Mouse (Mus musculus): ENCODE measurements around the gene Zfp513. TPM values are rescaled to one million over a fixed set of nuclear protein-coding genes. Genes with fewer than 3 reads are reported as not detected.

Gene Zfp513
- polyA plus RNA-seq (2015; fragmentation: Nextera tagmentation; extraction: Ambion mirVana), result 6.6 and 7.4 TPM in 2 replicates

DNA sequence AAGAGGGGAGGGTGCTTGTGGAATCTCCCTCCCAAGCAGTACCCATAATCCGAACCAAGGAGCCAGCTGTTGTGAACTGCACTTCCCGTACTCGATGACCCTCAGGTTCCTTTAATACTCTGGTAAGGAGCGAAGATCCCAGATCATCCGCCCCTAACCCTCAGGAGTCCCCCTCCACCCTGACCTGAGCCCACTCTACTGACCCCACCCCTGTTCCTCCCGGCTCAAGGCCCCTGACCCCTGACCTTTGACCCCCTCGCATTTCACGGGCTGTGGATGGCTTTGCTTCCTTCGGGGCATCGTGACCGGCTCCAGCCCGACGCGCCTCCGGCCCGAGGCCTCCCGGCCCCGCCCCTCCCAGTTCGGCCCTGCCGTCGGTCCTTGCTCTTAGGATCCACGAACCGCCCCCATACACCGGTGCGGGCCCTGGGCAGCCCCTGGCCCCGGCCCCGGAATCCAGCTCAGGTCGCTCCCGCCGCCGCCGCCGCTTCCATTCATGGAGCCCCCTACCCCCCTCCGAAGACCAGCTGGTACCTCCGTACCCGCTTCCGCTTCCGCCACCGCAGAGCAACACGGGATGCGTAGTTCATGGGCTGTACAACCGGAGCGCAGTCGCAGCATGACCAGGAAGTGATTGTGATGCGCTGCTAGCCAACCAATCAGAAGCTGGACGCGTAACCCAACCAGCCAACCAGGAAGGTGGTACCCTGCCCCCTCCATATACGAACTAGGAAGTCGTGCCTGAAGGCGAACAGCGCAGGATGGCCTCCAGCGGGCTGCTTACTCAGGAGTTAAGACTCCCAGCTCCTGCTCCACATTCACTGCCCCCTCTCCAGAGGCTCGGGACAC lies at the start of gene Zfp513:
Zfp513 (minus strand) TSS at position 562 of the 849 bp plus-strand sequence.
- peaks cover 56% of the 10 kb centered on the region for H3K36me3 ChIP-seq (ENCODE audit: insufficient read depth, low read length)
- peak within 1 kb of the TSS; percentile 85 for H3K27ac ChIP-seq (ENCODE audit: low read length)
- TF ChIP-seq EP300 (IDR thresholded peaks at IDR 0.05) (peak; percentile 28; the same call in 1 of the 2 replicates), CTCF (IDR thresholded peaks at IDR 0.05) (no peak)
- peak within 1 kb of the TSS; percentile 86 for H3K4me3 ChIP-seq (ENCODE audit: low read depth, low read length)
- peak; percentile 98 for ATAC-seq
- H3K4me1 ChIP-seq (ENCODE audit: insufficient read depth, low read depth, low read length), result peaks cover 12% of the 10 kb centered on the region; the same call in 1 of the 2 replicates
- peak within 1 kb of the TSS; percentile 51 for H3K9ac ChIP-seq (replicated peaks; ENCODE audit: low read depth)
- DNase-seq (ENCODE audit: low spot score), result peak; percentile 100
- 1% methylated on average over 50 of the region's 53 CpGs for WGBS
- peak within 1 kb of the TSS; percentile 78 for H3K4me2 ChIP-seq (replicated peaks; ENCODE audit: low read depth, low read length)
- no peaks in the 10 kb centered on the region for H3K27me3 ChIP-seq (replicated peaks; ENCODE audit: insufficient read depth, low read length)
- H3K9me3 ChIP-seq (ENCODE audit: low read length), result no peaks in the 10 kb centered on the region

DNA sequence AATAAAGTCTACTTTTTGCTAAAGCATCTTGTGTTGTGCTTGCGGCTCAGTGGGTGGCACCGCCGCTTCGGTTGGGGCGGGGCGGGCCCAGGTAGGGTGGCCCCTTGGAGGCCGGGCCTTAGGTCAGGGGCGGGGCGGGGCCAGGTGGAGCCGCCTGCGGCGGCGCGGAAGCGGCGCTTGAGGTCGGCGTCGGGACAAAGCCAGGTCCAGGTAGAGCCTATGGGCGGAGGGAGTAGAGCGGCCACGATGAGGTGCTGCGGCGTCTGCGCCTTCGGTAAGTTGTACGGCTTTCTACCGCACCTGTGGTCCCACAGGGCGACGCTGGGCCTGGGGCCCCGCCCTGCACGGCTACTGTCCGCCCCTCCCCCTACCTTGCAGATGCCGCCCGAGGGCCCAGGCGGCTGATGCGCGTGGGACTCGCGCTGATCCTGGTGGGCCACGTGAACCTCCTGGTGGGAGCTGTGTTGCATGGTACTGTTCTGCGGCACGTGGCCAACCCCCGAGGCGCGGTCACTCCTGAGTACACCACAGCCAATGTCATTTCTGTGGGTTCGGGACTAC lies 49.5 kb upstream of the Zfp513 start, which contains the start of gene Krtcap3:
Krtcap3 (plus strand) TSS at position 151 of the 561 bp plus-strand sequence.
- 39% methylated on average over 39 of the region's 47 CpGs for WGBS

DNA sequence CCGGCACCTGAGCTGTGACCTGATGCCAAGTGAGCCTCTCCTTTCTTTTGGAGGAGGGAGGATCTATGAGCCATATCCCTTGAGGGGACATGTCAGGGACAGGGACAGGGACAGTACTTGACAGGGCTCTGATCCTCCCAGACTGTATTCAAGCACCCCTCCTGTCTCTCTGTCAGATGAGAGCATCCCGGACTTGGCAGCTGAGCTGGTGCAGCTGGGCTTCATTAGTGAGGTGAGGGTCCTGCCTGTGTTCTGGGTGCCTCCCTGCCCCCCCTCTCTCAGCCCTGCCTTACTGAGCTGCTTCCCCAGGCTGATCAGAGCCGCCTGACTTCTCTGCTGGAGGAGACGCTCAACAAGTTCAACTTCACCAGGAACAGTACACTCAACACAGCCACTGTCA lies 48.6 kb upstream of the Zfp513 start:
- Histone ChIP-seq H3K4me1 (ENCODE audit: insufficient read depth, low read depth, low read length) (peaks cover 3% of the 10 kb centered on the region; the same call in 1 of the 2 replicates), H3K4me3 (ENCODE audit: low read depth, low read length) (no peak overlapping the region), H3K27me3 (replicated peaks; ENCODE audit: insufficient read depth, low read length) (no peaks in the 10 kb centered on the region), H3K9ac (replicated peaks; ENCODE audit: low read depth) (no peak overlapping the region), H3K4me2 (replicated peaks; ENCODE audit: low read depth, low read length) (no peak overlapping the region), H3K27ac (ENCODE audit: low read length) (no peak overlapping the region), H3K9me3 (ENCODE audit: low read length) (no peaks in the 10 kb centered on the region), H3K36me3 (ENCODE audit: insufficient read depth, low read length) (peaks cover 55% of the 10 kb centered on the region)
- 64% methylated on average over 4 of the region's 4 CpGs for WGBS
- TF ChIP-seq CTCF (IDR thresholded peaks at IDR 0.05), result no peak
- TF ChIP-seq EP300 (IDR thresholded peaks at IDR 0.05), result no peak
- DNase-seq (ENCODE audit: low spot score) (no peak), ATAC-seq (no peak)

More for the DNA sequence above, 49.5 kb upstream of the Zfp513 start, which contains the start of gene Krtcap3:
- DNase-seq (ENCODE audit: low spot score) (peak; percentile 85), ATAC-seq (peak; percentile 91)
- Histone ChIP-seq H3K4me1 (ENCODE audit: insufficient read depth, low read depth, low read length) (peaks cover 3% of the 10 kb centered on the region; the same call in 1 of the 2 replicates), H3K4me2 (replicated peaks; ENCODE audit: low read depth, low read length) (peak within 1 kb of the TSS; percentile 54), H3K9ac (replicated peaks; ENCODE audit: low read depth) (peak within 1 kb of the TSS; percentile 32; the same call in 1 of the 2 replicates), H3K9me3 (ENCODE audit: low read length) (no peaks in the 10 kb centered on the region), H3K27ac (ENCODE audit: low read length) (peak within 1 kb of the TSS; percentile 43), H3K27me3 (replicated peaks; ENCODE audit: insufficient read depth, low read length) (no peaks in the 10 kb centered on the region), H3K4me3 (ENCODE audit: low read depth, low read length) (peak within 1 kb of the TSS; percentile 28), H3K36me3 (ENCODE audit: insufficient read depth, low read length) (peaks cover 46% of the 10 kb centered on the region)
- TF ChIP-seq EP300 (IDR thresholded peaks at IDR 0.05) (no peak), CTCF (IDR thresholded peaks at IDR 0.05) (no peak)

DNA sequence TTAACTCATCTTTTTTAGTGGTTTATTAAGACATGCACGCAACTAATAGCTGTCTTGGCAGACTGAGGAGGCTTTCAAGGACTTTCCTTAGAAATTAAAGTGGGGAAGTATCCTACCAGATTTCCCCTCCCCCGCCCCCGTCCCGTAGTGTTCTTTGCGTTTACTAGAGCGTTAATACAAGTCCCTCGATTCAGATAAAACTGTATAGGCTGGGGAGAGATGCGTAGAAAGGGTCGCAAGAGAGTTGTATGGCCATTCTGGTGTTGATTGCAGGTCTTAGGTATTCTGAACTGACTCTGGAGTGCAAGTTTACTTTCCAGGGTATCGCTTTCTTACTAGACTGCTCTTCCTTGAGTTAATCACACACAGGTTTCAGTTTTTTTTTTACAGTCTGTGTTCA lies 40.1 kb upstream of the Zfp513 start:
- Histone ChIP-seq H3K27me3 (replicated peaks; ENCODE audit: insufficient read depth, low read length) (no peaks in the 10 kb centered on the region), H3K4me1 (ENCODE audit: insufficient read depth, low read depth, low read length) (no peaks in the 10 kb centered on the region), H3K27ac (ENCODE audit: low read length) (no peak overlapping the region), H3K9ac (replicated peaks; ENCODE audit: low read depth) (no peak overlapping the region), H3K9me3 (ENCODE audit: low read length) (no peaks in the 10 kb centered on the region), H3K4me3 (ENCODE audit: low read depth, low read length) (peak overlapping the region; percentile 98), H3K36me3 (ENCODE audit: insufficient read depth, low read length) (peaks cover 19% of the 10 kb centered on the region; the same call in 1 of the 2 replicates), H3K4me2 (replicated peaks; ENCODE audit: low read depth, low read length) (peak overlapping the region; percentile 74)
- 19% methylated on average over 10 of the region's 10 CpGs for WGBS
- ATAC-seq (no peak), DNase-seq (ENCODE audit: low spot score) (no peak)
- TF ChIP-seq CTCF (IDR thresholded peaks at IDR 0.05) (no peak), EP300 (IDR thresholded peaks at IDR 0.05) (no peak)

DNA sequence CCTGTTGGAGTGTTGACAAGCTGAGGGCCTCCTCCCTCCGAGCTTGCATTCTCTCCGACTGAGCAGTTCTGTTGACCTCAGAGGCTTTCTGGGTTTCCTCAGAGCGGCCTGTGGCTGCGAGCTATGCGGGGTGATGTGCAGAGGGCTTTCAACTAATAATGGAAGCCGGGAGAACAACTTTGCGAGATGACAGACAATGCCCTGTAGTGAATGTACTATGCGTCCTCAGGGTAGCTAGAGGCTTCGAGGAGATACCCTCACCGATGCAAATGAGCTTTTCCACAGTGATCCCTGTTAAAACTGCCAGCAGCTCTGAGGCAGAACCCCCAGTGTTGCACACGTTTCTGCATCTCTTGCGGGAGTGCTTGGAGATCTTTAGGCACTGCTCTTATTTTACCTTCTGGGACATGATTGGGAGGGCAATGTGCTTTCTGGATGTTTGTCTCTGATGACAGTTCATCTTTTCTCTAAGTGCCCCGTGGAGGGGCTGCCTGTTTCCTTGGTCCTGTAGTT lies 39.5 kb upstream of the Zfp513 start:
- H3K9ac ChIP-seq (replicated peaks; ENCODE audit: low read depth), result peak overlapping the region; percentile 97
- H3K27me3 ChIP-seq (replicated peaks; ENCODE audit: insufficient read depth, low read length), result no peaks in the 10 kb centered on the region
- WGBS, result 2% methylated on average over 12 of the region's 13 CpGs
- H3K4me1 ChIP-seq (ENCODE audit: insufficient read depth, low read depth, low read length), result no peaks in the 10 kb centered on the region
- H3K36me3 ChIP-seq (ENCODE audit: insufficient read depth, low read length), result peaks cover 15% of the 10 kb centered on the region; the same call in 1 of the 2 replicates
- H3K4me2 ChIP-seq (replicated peaks; ENCODE audit: low read depth, low read length), result peak overlapping the region; percentile 74
- ATAC-seq, result no peak
- no peaks in the 10 kb centered on the region for H3K9me3 ChIP-seq (ENCODE audit: low read length)
- H3K27ac ChIP-seq (ENCODE audit: low read length), result peak overlapping the region; percentile 99
- TF ChIP-seq CTCF (IDR thresholded peaks at IDR 0.05) (no peak), EP300 (IDR thresholded peaks at IDR 0.05) (no peak)
- H3K4me3 ChIP-seq (ENCODE audit: low read depth, low read length), result peak overlapping the region; percentile 98
- no peak for DNase-seq (ENCODE audit: low spot score)
